Mouse (Mus musculus): ENCODE results near the gene Naa80. TPM values are rescaled to one million over a fixed set of nuclear protein-coding genes. Genes with fewer than 3 reads are reported as not detected.

Naa80 gene
- total RNA-seq, 1 experiment: 7.3 TPM

DNA sequence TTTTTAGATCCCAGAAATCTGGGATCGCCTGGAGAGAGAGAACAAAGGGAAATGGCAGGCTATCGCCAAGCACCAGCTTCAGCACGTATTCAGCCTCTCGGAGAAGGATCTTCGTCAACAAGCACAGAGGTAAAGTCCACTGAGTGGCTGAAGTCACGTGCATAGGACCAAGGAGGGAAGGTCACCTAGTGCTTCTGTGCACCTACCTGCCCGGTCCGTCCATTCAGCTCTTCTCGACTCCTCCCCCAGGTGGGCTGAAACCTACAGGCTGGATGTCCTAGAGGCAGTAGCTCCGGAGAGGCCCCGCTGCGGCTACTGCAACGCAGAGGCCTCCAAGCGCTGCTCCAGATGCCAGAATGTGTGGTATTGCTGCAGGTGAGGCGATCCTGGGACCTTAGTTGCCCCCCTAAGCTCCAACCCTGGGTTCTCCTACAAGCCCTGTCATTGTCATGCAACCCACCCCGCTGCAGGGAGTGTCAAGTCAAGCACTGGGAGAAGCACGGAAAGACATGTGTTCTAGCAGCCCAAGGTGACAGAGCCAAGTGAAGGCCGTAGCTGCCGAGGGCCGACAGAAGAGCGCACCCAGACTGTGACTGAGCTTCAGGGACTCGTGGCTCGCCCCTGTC, 28.1 kb upstream of the Naa80 start:
- Histone ChIP-seq H3K9me3 (ENCODE audit: control insufficient read depth, insufficient read depth, low read depth, low read length) (no peaks in the 10 kb centered on the region), H3K4me3 (ENCODE audit: insufficient read depth in 1 of 2, low read depth in 1 of 2, low read length in 2 of 2, poor library complexity in 1 of 2, severe bottlenecking in 1 of 2) (peak overlapping the region in 1 of 2 experiments; percentile 61; a peak in 2 of 4 replicates), H3K4me1 (ENCODE audit: control insufficient read depth in 2 of 2, insufficient read depth in 2 of 2, low read length in 2 of 2, poor library complexity in 1 of 2) (peaks cover 0 to 18% of the 10 kb centered on the region in 2 experiments; a peak in 1 of 4 replicates), H3K9ac (ENCODE audit: insufficient read depth, low read depth, low read length, poor library complexity, severe bottlenecking) (no peak overlapping the region), H3K36me3 (ENCODE audit: control insufficient read depth, insufficient read depth, low read length, poor library complexity, severe bottlenecking) (no peaks in the 10 kb centered on the region), H3K27ac (ENCODE audit: insufficient read depth, low read depth, low read length, poor library complexity, severe bottlenecking) (no peak overlapping the region)
- in situ Hi-C loops (cut with MboI; ENCODE audit: low sequenced_read_pairs in 2 of 2, unreplicated experiment in 2 of 2): no loop called here
- no peak for TF ChIP-seq ZNF384 (IDR thresholded peaks at IDR 0.05; ENCODE audit: low read depth, low read length)
- TF ChIP-seq ZC3H11A (IDR thresholded peaks at IDR 0.05; ENCODE audit: borderline replicate concordance, low read depth, low read length): no peak
- no peak for TF ChIP-seq MAFK (IDR thresholded peaks at IDR 0.05; ENCODE audit: insufficient read depth, low read depth, low read length)
- no peak for TF ChIP-seq HCFC1 (IDR thresholded peaks at IDR 0.05; ENCODE audit: borderline replicate concordance, insufficient read depth, low read length)
- no peak for TF ChIP-seq CHD2 (IDR thresholded peaks at IDR 0.05; ENCODE audit: low read depth, low read length)
- DNase-seq (ENCODE audit: low read depth, low spot score): no peak

- DNase-seq (ENCODE audit: low read depth, low spot score): no peak
- Histone ChIP-seq H3K4me3 (ENCODE audit: insufficient read depth in 1 of 2, low read depth in 1 of 2, low read length in 2 of 2, poor library complexity in 1 of 2, severe bottlenecking in 1 of 2) (peak within 1 kb of the TSS; percentile 60 to 61), H3K27ac (ENCODE audit: insufficient read depth, low read depth, low read length, poor library complexity, severe bottlenecking) (no peak within 1 kb of the TSS), H3K36me3 (ENCODE audit: control insufficient read depth, insufficient read depth, low read length, poor library complexity, severe bottlenecking) (no peaks in the 10 kb centered on the region), H3K9me3 (ENCODE audit: control insufficient read depth, insufficient read depth, low read depth, low read length) (no peaks in the 10 kb centered on the region), H3K9ac (ENCODE audit: insufficient read depth, low read depth, low read length, poor library complexity, severe bottlenecking) (peak within 1 kb of the TSS; percentile 42), H3K4me1 (ENCODE audit: control insufficient read depth in 2 of 2, insufficient read depth in 2 of 2, low read length in 2 of 2, poor library complexity in 1 of 2) (peaks cover 0 to 18% of the 10 kb centered on the region in 2 experiments; a peak in 1 of 4 replicates)
- TF ChIP-seq ZNF384 (IDR thresholded peaks at IDR 0.05; ENCODE audit: low read depth, low read length) (no peak), MAFK (IDR thresholded peaks at IDR 0.05; ENCODE audit: insufficient read depth, low read depth, low read length) (no peak), ZC3H11A (IDR thresholded peaks at IDR 0.05; ENCODE audit: borderline replicate concordance, low read depth, low read length) (no peak), CHD2 (IDR thresholded peaks at IDR 0.05; ENCODE audit: low read depth, low read length) (no peak), HCFC1 (IDR thresholded peaks at IDR 0.05; ENCODE audit: borderline replicate concordance, insufficient read depth, low read length) (no peak)
- in situ Hi-C loops (cut with MboI; ENCODE audit: low sequenced_read_pairs in 2 of 2, unreplicated experiment in 2 of 2): no loop called here
These were observed 27.4 kb upstream of the Naa80 start, which contains the start of gene Rassf1 for GRCm38 (mm10) chr9:107551117-107551889. Gene Rassf1 (plus strand): TSS chr9:107551555.

- Histone ChIP-seq H3K27ac (ENCODE audit: insufficient read depth, low read depth, low read length, poor library complexity, severe bottlenecking) (no peak overlapping the region), H3K9ac (ENCODE audit: insufficient read depth, low read depth, low read length, poor library complexity, severe bottlenecking) (peak overlapping the region; percentile 42), H3K4me1 (ENCODE audit: control insufficient read depth in 2 of 2, insufficient read depth in 2 of 2, low read length in 2 of 2, poor library complexity in 1 of 2) (peaks cover 0 to 19% of the 10 kb centered on the region in 2 experiments; a peak in 1 of 4 replicates), H3K4me3 (ENCODE audit: insufficient read depth in 1 of 2, low read depth in 1 of 2, low read length in 2 of 2, poor library complexity in 1 of 2, severe bottlenecking in 1 of 2) (peak overlapping the region; percentile 60 to 61), H3K36me3 (ENCODE audit: control insufficient read depth, insufficient read depth, low read length, poor library complexity, severe bottlenecking) (no peaks in the 10 kb centered on the region; the same call in 1 of the 2 replicates), H3K9me3 (ENCODE audit: control insufficient read depth, insufficient read depth, low read depth, low read length) (no peaks in the 10 kb centered on the region)
- no peak for DNase-seq (ENCODE audit: low read depth, low spot score)
- in situ Hi-C loops (cut with MboI; ENCODE audit: low sequenced_read_pairs in 2 of 2, unreplicated experiment in 2 of 2): no loop called here
- TF ChIP-seq ZC3H11A (IDR thresholded peaks at IDR 0.05; ENCODE audit: borderline replicate concordance, low read depth, low read length) (no peak), HCFC1 (IDR thresholded peaks at IDR 0.05; ENCODE audit: borderline replicate concordance, insufficient read depth, low read length) (no peak), ZNF384 (IDR thresholded peaks at IDR 0.05; ENCODE audit: low read depth, low read length) (no peak), CHD2 (IDR thresholded peaks at IDR 0.05; ENCODE audit: low read depth, low read length) (no peak), MAFK (IDR thresholded peaks at IDR 0.05; ENCODE audit: insufficient read depth, low read depth, low read length) (no peak)
These were observed 26.8 kb upstream of the Naa80 start for GRCm38 (mm10) chr9:107551890-107552355.

GRCm38 (mm10) chr9:107552690-107553393, 25.8 kb upstream of the Naa80 start:
- H3K4me1 ChIP-seq (ENCODE audit: control insufficient read depth in 2 of 2, insufficient read depth in 2 of 2, low read length in 2 of 2, poor library complexity in 1 of 2): peaks cover 0 to 14% of the 10 kb centered on the region in 2 experiments; a peak in 1 of 4 replicates

More at GRCm38 (mm10) chr9:107552690-107553393, 25.8 kb upstream of the Naa80 start:
- DNase-seq (ENCODE audit: low read depth, low spot score): no peak
- H3K36me3 ChIP-seq (ENCODE audit: control insufficient read depth, insufficient read depth, low read length, poor library complexity, severe bottlenecking): peaks cover 9% of the 10 kb centered on the region
- no peak for TF ChIP-seq MAFK (IDR thresholded peaks at IDR 0.05; ENCODE audit: insufficient read depth, low read depth, low read length)
- no peak overlapping the region for H3K27ac ChIP-seq (ENCODE audit: insufficient read depth, low read depth, low read length, poor library complexity, severe bottlenecking)
- no peaks in the 10 kb centered on the region for H3K9me3 ChIP-seq (ENCODE audit: control insufficient read depth, insufficient read depth, low read depth, low read length)
- H3K9ac ChIP-seq (ENCODE audit: insufficient read depth, low read depth, low read length, poor library complexity, severe bottlenecking): no peak overlapping the region
- in situ Hi-C loops (cut with MboI; ENCODE audit: low sequenced_read_pairs in 2 of 2, unreplicated experiment in 2 of 2): no loop called here
- H3K4me3 ChIP-seq (ENCODE audit: insufficient read depth in 1 of 2, low read depth in 1 of 2, low read length in 2 of 2, poor library complexity in 1 of 2, severe bottlenecking in 1 of 2): peak overlapping the region in 1 of 2 experiments; percentile 61; a peak in 1 of 4 replicates

Measured in ES-E14 (cell line).